Mouse (Mus musculus) bone marrow, adult 2 months (tissue): ENCODE data around the gene Mllt10.

ENCODE experiments used
- CTCF ChIP-seq: fragments of 200-500 bp; IDR thresholded peaks from 2 replicates; pipeline ENCODE4 v1.5.1; 2011; ENCODE audit warnings: low read length, control low read depth; ENCODE audit not compliant: control insufficient read depth, insufficient read depth
- POLR2A ChIP-seq: fragments of 200-500 bp; IDR thresholded peaks from 2 replicates; pipeline ENCODE4 v1.6.1; 2011; ENCODE audit warnings: low read depth, mild to moderate bottlenecking, control low read depth, low read length, borderline replicate concordance; ENCODE audit not compliant: control insufficient read depth

DNA sequence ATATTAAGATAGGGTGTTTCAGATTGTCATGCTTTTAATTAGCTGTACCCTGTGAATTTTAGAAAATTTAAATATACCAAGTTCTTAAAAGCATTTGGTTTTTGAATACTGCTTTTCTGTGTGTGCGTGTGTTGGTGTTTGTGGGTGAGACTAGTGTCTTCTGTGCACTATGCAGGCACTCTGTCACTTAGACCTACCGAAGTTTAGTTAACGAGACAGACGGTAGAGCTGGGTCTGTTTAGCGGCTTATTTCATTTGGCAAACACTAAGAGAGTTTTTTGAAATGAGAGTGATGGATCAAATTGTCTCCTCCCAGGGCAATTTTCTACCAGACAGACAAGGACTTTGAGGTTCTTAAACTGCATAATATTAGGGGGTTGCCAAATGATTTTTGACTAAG lies 106.0 kb downstream of the Mllt10 start:
- TF ChIP-seq CTCF: no peak
- no peak for TF ChIP-seq POLR2A
